Mouse (Mus musculus) monocyte, adult 5-6 weeks (primary cell): ENCODE measurements around the gene AW146154. TPM values are rescaled to one million over a fixed set of nuclear protein-coding genes. Genes with fewer than 3 reads are reported as not detected.
A peak's percentile ranks its signal among the peaks of the same experiment; 100 is the strongest.
"Not testable (repeated sequence)": the region's sequence is repeated elsewhere in the genome, so short reads cannot be mapped to it uniquely, and the experiment has no call there.

Experiments used
- ATAC-seq: fragments of 153-309, 156-312 bp; replicated peaks from 2 replicates; pipeline ENCODE4 v1.8.0; 2017; ENCODE audit warnings: mild to moderate bottlenecking; ENCODE audit not compliant: low TSS enrichment, insufficient number of reproducible peaks, severe bottlenecking, poor library complexity, low FRiP score
- total RNA-seq: library from RNA; stranded (forward); fragments of 200-1000, 200-491, 200-594 nt; gene quantifications from 3 replicates; pipeline ENCODE4 v1.2.3, GENCODE M21; 2017

Gene AW146154
- 1.8 to 9.9 TPM (median 5.0 TPM) in 3 replicates for total RNA-seq

GRCm38 (mm10) chr7:41499389-41500049, at the start of gene AW146154, which contains the start of gene Gm20449:
TSS of gene AW146154 (minus strand) at chr7:41499890.
TSS of gene Gm20449 (minus strand) at chr7:41499417.
- peak; percentile 94 for ATAC-seq

DNA sequence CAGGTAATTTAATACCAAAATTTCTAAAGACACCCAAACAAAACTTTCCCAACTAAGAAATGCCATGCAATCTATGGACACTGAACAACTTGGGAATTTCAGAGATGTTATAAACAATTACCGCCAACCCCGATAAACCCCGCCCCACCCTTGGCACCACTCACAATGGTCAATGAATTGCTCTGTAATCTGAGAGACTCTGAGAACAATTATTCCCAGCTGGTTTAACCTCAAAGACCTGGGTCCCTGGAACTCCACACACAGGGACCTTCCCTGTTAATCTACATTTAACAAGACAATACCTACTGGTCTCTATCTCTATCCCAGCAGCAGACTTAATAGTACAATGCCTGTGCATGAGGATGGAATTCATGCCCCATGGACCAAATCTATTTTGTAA, 13.0 kb upstream of the AW146154 start:
- no peak for ATAC-seq

DNA sequence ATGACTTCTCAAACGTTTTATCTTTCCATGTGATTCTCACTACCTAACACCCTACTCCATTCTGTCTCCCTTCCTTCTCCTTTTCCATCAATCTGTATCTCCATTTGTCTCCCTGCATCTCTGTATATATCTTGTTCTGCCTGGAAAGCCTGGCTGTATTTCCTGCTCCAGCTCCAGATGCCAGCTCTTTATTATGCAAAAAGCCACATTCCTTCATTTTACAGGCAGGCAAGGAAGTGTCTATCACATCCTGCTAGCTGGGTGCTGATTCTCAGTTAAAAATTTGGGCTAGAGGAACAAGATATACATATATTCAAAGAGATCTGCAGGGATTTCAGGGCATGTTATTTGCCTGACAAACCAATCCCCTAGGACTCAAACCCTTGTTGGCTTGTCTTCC, 12.5 kb upstream of the AW146154 start:
- no peak for ATAC-seq

- no peak for ATAC-seq
These were observed 2.7 kb upstream of the AW146154 start for GRCm38 (mm10) chr7:41502402-41502801.

GRCm38 (mm10) chr7:41500151-41500934, 653 bp upstream of the AW146154 start:
- ATAC-seq: no peak

DNA sequence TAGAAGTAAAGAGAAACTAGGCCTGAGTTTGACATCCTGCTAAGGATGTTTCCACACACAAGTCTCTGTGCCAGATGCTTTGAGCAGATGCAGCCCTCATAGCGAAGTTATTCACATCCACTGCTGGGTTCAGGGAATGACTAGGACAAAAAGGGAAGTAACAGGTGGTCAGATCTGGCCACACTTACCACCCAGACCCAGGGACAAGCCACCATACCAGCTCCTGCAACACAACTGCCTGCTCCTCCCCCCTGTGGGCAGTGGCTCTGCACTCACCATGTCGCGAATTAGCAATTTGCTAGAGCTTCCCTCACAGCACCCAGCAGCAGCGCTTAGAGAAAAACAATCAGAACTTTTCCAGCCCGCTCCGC, 687 bp downstream of the AW146154 start:
- ATAC-seq: peak; percentile 41

GRCm38 (mm10) chr7:41498464-41498863, 1.2 kb downstream of the AW146154 start:
- not testable (repeated sequence) for ATAC-seq

DNA sequence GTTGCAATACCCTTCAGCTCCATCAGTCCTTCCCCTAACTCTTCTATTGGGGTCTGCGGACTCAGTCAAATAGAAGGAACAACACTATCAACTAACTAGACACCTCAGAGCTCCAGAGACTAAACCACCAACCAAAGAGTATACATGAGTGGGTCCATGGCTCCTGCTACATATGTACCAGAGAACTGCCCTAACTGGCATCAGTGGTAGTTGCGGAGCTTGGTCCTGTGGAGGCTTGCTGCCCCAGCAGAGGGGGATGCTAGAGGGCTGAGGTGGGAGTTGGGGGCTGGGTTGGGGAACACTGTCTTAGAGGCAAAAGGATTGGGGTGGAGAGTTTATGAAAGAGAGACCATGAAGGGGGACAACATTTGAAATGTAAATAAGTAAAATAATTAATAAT, 1.8 kb downstream of the AW146154 start:
- no peak for ATAC-seq

GRCm38 (mm10) chr7:41451864-41452263, 47.8 kb downstream of the AW146154 start:
- no peak for ATAC-seq

GRCm38 (mm10) chr7:41448596-41448995, 51.1 kb downstream of the AW146154 start, which contains the start of gene Vmn2r57:
TSS of gene Vmn2r57 (minus strand) at chr7:41448696.
- not testable (repeated sequence) for ATAC-seq

Other genes with a start within 250 kb of the AW146154 start
- gene AI987944, start 106.5 kb downstream of the AW146154 start, total RNA-seq: 29.6 to 41.6 TPM (median 31.8 TPM) in 3 replicates
- under 0.01 TPM in 1 of 3 replicates, not detected in the others for gene Vmn2r57, start 51.2 kb downstream of the AW146154 start, total RNA-seq
- not detected in 3 replicates for gene Gm20449, start 473 bp downstream of the AW146154 start, total RNA-seq
- not detected in 3 replicates for gene Gm6871, start 73.8 kb upstream of the AW146154 start, total RNA-seq
- 7.1 to 21.6 TPM (median 9.3 TPM) in 3 replicates for gene 2610021A01Rik, start 99.3 kb upstream of the AW146154 start, total RNA-seq
- gene Zfp788, start 133.3 kb upstream of the AW146154 start, total RNA-seq: 8.6 to 11.7 TPM (median 10.1 TPM) in 3 replicates